Mouse (Mus musculus): ENCODE results near the gene Gm4303.
"Not testable (repeated sequence)": the region's sequence is repeated elsewhere in the genome, so short reads cannot be mapped to it uniquely, and the experiment has no call there.

The Gm4303 gene

DNA sequence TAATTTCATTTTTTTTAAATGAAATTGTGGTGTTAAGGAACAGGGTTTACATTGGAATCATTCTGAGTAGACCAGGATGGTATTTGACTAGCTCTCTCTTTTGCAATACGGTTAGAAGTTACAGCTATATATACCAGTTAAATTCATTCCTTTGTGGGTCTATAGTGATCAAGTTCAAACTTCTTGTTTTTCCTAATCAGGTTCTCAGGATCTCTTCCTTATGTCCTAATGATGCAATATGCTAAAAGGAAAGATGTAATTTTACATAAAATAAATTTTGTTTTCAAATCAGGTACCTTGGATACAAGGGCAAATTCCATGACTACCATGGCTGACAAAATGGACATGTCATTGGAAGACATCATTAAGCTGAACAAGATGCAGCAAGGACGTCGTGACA, at the start of gene Gm4303:
TSS of gene Gm4303 (plus strand) at position 301 of the 400 bp plus-strand sequence.
- not testable (repeated sequence) for DNase-seq (ENCODE audit: low read depth, low spot score)

DNA sequence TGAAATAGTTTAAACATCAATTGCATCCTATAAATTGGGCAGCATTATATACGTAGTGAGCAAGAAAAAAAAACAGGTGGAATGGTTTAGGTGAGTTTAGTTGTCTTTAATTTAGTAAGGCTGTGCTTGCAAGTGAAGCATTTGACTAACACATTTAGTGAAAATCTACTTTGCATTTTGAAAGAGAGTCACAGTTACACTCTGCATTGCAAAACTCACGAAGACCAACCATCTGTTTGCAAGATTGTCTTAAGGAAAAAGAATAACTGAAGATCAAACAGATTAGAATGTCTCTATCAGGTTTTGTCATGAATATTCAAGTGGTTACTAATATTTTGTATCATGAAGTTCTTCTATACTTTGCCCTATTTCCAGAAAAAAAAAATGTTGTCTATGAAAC, 49.7 kb upstream of the Gm4303 start:
- no peak for DNase-seq (ENCODE audit: low read depth, low spot score)

DNA sequence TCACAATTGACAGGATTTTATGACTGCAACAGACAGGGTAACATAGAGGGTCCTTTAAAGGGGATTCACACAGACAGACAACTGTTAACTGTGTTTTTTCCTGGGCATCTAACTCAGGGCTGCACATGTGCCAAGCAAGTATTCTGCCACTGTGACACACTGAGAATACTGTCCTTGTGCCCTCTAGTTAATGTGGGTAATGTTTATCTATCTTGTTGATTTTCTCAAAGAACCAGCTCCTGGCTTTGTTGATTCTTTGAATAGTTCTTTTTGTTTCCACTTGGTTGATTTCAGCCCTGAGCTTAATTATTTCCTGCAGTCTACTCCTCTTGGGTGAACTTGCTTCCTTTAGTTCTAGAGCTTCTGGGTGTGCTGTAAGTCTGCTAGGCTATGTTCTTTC, 45.7 kb upstream of the Gm4303 start:
- not testable (repeated sequence) for DNase-seq (ENCODE audit: low read depth, low spot score)

DNA sequence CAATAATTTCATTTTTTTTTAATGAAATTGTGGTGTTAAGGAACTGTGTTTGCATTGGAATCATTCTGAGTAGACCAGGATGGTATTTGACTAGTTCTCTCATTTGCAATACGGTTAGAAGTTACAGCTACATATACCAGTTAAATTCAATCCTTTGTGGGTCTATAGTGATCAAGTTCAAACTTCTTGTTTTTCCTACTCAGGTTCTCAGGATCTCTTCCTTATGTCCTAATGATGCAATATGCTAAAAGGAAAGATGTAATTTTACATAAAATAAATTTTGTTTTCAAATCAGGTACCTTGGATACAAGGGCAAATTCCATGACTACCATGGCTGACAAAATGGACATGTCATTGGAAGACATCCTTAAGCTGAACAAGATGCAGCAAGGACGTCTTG, 10.4 kb upstream of the Gm4303 start, which contains the start of gene Gm4301:
TSS of gene Gm4301 (plus strand) at position 301 of the 400 bp plus-strand sequence.
- not testable (repeated sequence) for DNase-seq (ENCODE audit: low read depth, low spot score)

DNA sequence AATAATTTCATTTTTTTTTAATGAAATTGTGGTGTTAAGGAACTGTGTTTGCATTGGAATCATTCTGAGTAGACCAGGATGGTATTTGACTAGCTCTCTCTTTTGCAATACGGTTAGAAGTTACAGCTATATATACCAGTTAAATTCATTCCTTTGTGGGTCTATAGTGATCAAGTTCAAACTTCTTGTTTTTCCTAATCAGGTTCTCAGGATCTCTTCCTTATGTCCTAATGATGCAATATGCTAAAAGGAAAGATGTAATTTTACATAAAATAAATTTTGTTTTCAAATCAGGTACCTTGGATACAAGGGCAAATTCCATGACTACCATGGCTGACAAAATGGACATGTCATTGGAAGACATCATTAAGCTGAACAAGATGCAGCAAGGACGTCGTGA, 5.2 kb upstream of the Gm4303 start, which contains the start of gene Gm4302:
TSS of gene Gm4302 (plus strand) at position 301 of the 400 bp plus-strand sequence.
- DNase-seq (ENCODE audit: low read depth, low spot score), result not testable (repeated sequence)

DNA sequence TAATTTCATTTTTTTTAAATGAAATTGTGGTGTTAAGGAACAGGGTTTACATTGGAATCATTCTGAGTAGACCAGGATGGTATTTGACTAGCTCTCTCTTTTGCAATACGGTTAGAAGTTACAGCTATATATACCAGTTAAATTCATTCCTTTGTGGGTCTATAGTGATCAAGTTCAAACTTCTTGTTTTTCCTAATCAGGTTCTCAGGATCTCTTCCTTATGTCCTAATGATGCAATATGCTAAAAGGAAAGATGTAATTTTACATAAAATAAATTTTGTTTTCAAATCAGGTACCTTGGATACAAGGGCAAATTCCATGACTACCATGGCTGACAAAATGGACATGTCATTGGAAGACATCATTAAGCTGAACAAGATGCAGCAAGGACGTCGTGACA, 5.0 kb downstream of the Gm4303 start, which contains the start of gene Gm4305:
TSS of gene Gm4305 (plus strand) at position 301 of the 400 bp plus-strand sequence.
- not testable (repeated sequence) for DNase-seq (ENCODE audit: low read depth, low spot score)

DNA sequence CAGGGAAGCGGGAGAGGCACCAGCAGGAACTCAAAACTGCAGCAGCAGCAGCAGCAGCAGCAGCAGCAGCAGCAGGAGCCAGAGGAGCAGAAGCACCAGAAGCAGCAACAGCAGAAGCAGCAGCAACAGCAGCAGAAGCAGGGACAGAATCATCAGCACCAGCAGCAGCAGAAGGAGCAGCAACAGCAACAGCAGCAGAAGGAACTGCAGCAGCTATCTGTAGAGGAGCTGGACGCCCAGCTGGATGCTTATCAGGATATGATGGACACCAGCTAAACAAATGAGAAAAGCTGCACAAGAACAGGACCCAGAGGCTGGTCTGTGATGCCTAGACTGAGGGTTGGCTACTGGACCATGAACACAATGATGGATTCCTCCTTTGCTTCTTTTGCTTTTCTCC, 11.1 kb downstream of the Gm4303 start:
- DNase-seq (ENCODE audit: low read depth, low spot score), result not testable (repeated sequence)

DNA sequence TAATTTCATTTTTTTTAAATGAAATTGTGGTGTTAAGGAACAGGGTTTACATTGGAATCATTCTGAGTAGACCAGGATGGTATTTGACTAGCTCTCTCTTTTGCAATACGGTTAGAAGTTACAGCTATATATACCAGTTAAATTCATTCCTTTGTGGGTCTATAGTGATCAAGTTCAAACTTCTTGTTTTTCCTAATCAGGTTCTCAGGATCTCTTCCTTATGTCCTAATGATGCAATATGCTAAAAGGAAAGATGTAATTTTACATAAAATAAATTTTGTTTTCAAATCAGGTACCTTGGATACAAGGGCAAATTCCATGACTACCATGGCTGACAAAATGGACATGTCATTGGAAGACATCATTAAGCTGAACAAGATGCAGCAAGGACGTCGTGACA, 15.3 kb downstream of the Gm4303 start, which contains the start of gene Gm4307:
TSS of gene Gm4307 (plus strand) at position 301 of the 400 bp plus-strand sequence.
- DNase-seq (ENCODE audit: low read depth, low spot score), result not testable (repeated sequence)

DNA sequence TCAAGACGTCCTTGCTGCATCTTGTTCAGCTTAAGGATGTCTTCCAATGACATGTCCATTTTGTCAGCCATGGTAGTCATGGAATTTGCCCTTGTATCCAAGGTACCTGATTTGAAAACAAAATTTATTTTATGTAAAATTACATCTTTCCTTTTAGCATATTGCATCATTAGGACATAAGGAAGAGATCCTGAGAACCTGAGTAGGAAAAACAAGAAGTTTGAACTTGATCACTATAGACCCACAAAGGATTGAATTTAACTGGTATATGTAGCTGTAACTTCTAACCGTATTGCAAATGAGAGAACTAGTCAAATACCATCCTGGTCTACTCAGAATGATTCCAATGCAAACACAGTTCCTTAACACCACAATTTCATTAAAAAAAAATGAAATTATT, 36.7 kb downstream of the Gm4303 start, which contains the start of gene Gm4312:
TSS of gene Gm4312 (minus strand) at position 101 of the 400 bp plus-strand sequence.
- not testable (repeated sequence) for DNase-seq (ENCODE audit: low read depth, low spot score)

Measured in forelimb bud, embryonic 11.5 days (tissue).